Mouse (Mus musculus): ENCODE measurements around the gene Pigx. TPM values are rescaled to one million over a fixed set of nuclear protein-coding genes. Genes with fewer than 3 reads are reported as not detected.
"Not testable (repeated sequence)": the region's sequence is repeated elsewhere in the genome, so short reads cannot be mapped to it uniquely, and the experiment has no call there.

Gene Pigx
- polyA plus RNA-seq, 1 experiment from 2014 or later = 140 TPM

DNA sequence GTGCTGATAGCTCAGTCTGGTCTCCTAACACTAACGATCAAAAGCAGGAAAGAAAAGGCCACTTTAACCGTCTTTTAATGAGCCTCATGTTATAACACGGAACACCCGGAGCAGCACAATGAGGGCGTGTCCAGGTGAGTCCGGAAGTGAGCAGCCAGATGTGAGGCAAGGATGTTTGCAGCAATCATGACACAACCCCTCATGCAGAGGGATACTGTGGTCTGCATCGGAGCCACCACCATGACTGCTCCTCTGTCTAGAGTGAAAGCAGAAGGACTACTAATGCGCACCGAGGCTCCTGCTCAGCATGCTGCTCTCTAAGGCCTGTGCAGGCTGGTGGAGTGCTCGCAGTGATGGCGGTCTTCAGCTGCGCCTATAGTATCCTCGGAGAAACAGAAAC lies 2.8 kb upstream of the Pigx start:
- no peak overlapping the region for H3K9ac ChIP-seq (ENCODE audit: low read depth, low read length)
- H3K27me3 ChIP-seq (ENCODE audit: insufficient read depth, low read length) = no peaks in the 10 kb centered on the region
- 92% methylated on average over 13 of the region's 13 CpGs for WGBS
- no peaks in the 10 kb centered on the region for H3K4me1 ChIP-seq (replicated peaks; ENCODE audit: insufficient read depth, low read length)
- no peak overlapping the region for H3K4me3 ChIP-seq (replicated peaks; ENCODE audit: low read depth, low read length)
- H3K9me3 ChIP-seq (replicated peaks; ENCODE audit: low read length) = no peaks in the 10 kb centered on the region
- H3K27ac ChIP-seq = no peak overlapping the region
- no peak overlapping the region for H3K4me2 ChIP-seq (ENCODE audit: low read length)
- TF ChIP-seq CTCF (IDR thresholded peaks at IDR 0.05; ENCODE audit: low read depth) = no peak
- H3K36me3 ChIP-seq (ENCODE audit: insufficient read depth, low read length) = peaks cover 22% of the 10 kb centered on the region
- DNase-seq (ENCODE audit: low spot score) = no peak
- ATAC-seq (replicated peaks; ENCODE audit: low FRiP score, low read depth) = no peak

DNA sequence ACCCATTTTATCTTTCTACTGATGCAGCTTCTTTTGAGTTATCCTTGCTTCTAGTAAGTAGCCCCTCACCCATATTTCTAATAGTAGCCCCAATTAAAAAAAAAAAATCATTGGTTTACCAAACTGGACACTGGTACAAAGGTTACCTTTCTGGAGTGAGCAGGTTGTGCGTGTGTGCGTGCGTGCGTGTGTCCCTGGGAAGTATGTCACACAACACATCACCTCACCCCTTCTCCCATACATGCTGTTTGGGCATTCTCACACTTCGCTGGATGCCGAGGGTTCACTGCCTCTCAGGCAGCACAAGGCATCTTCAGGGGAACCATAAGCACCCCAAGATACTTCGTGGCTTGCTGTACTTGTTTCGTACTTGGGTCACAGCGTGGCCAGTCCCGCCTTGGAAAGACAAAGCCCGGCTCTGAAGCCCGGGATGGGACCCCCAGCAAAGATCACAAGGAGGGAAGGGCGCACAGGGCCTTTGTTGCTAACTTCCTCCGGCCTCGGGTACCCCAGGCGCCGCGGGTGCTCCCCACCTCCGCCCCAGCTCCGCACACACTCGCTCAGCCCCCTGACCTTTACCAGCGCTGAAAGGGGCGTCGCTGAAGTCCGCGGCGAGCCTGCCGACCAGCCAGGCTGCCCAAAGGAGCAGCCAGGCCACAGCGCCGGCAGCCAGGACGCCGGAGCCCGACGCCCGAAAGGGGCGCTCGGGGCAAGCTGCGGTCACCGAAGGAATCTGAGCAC lies 473 bp downstream of the Pigx start:
- Histone ChIP-seq H3K4me1 (replicated peaks; ENCODE audit: insufficient read depth, low read length) (no peaks in the 10 kb centered on the region), H3K9me3 (replicated peaks; ENCODE audit: low read length) (no peaks in the 10 kb centered on the region), H3K27ac (peak overlapping the region; percentile 91), H3K27me3 (ENCODE audit: insufficient read depth, low read length) (no peaks in the 10 kb centered on the region), H3K36me3 (ENCODE audit: insufficient read depth, low read length) (peaks cover 11% of the 10 kb centered on the region; the same call in 1 of the 2 replicates), H3K9ac (ENCODE audit: low read depth, low read length) (peak overlapping the region; percentile 91), H3K4me2 (ENCODE audit: low read length) (peak overlapping the region; percentile 76), H3K4me3 (replicated peaks; ENCODE audit: low read depth, low read length) (peak overlapping the region; percentile 89)
- no peak for TF ChIP-seq CTCF (IDR thresholded peaks at IDR 0.05; ENCODE audit: low read depth)
- WGBS = under 1% methylated on average over 39 of the region's 39 CpGs
- ATAC-seq (replicated peaks; ENCODE audit: low FRiP score, low read depth) (peak; percentile 73), DNase-seq (ENCODE audit: low spot score) (no peak)

DNA sequence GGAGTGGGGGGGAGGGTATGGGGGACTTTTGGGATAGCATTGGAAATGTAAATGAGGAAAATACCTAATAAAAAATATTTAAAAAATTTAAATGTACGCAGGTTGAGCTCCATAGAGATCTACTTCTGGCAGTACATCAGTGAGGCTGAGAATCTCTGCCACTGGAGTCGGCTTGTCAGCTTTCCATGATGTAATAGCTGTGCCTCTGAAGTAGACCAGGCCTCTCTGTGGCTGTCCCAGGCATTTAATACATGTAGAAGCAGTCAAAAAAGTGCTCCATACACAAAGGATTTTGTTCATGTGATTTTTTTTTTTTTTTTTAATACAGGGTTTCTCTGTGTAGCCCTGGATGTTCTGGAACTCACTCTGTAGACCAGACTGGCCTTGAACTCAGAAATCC lies 1.8 kb downstream of the Pigx start:
- ATAC-seq (replicated peaks; ENCODE audit: low FRiP score, low read depth); DNase-seq (ENCODE audit: low spot score): not testable (repeated sequence)
- 96% methylated on average over 2 of the region's 2 CpGs for WGBS

DNA sequence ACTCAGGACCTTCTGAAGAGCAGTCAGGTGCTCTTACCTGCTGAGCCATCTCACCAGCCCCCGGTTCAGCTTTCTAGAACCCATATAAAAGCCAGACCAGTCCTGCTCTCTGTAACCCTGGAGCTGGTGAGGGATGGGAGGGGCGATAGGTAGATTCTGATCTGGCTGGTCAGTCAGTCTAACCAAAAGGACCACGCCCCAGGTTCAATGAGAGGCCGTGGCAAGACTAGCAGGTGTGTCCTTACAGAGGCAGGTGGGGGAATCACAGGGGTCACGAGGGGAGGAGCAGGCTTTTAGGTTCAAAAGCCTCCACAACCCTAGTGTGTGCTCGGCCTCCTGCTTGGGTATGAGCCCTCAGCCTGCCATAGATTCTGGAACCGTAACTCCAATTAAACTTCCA lies 8.1 kb downstream of the Pigx start:
- no peak overlapping the region for H3K4me3 ChIP-seq (replicated peaks; ENCODE audit: low read depth, low read length)
- no peak overlapping the region for H3K9ac ChIP-seq (ENCODE audit: low read depth, low read length)
- peak overlapping the region; percentile 19; the same call in 1 of the 2 replicates for H3K27ac ChIP-seq
- H3K4me1 ChIP-seq (replicated peaks; ENCODE audit: insufficient read depth, low read length) = no peaks in the 10 kb centered on the region
- H3K9me3 ChIP-seq (replicated peaks; ENCODE audit: low read length) = no peaks in the 10 kb centered on the region
- H3K36me3 ChIP-seq (ENCODE audit: insufficient read depth, low read length) = peaks cover 16% of the 10 kb centered on the region
- ATAC-seq (replicated peaks; ENCODE audit: low FRiP score, low read depth) (no peak), DNase-seq (ENCODE audit: low spot score) (no peak)
- 94% methylated on average over 7 of the region's 7 CpGs for WGBS
- H3K27me3 ChIP-seq (ENCODE audit: insufficient read depth, low read length) = no peaks in the 10 kb centered on the region
- TF ChIP-seq CTCF (IDR thresholded peaks at IDR 0.05; ENCODE audit: low read depth) = no peak
- no peak overlapping the region for H3K4me2 ChIP-seq (ENCODE audit: low read length)

More for the DNA sequence above, 1.8 kb downstream of the Pigx start:
- H3K4me2 ChIP-seq (ENCODE audit: low read length); H3K4me1 ChIP-seq (replicated peaks; ENCODE audit: insufficient read depth, low read length); H3K9me3 ChIP-seq (replicated peaks; ENCODE audit: low read length); H3K4me3 ChIP-seq (replicated peaks; ENCODE audit: low read depth, low read length); H3K27ac ChIP-seq; H3K27me3 ChIP-seq (ENCODE audit: insufficient read depth, low read length); H3K36me3 ChIP-seq (ENCODE audit: insufficient read depth, low read length); H3K9ac ChIP-seq (ENCODE audit: low read depth, low read length): not testable (repeated sequence)

DNA sequence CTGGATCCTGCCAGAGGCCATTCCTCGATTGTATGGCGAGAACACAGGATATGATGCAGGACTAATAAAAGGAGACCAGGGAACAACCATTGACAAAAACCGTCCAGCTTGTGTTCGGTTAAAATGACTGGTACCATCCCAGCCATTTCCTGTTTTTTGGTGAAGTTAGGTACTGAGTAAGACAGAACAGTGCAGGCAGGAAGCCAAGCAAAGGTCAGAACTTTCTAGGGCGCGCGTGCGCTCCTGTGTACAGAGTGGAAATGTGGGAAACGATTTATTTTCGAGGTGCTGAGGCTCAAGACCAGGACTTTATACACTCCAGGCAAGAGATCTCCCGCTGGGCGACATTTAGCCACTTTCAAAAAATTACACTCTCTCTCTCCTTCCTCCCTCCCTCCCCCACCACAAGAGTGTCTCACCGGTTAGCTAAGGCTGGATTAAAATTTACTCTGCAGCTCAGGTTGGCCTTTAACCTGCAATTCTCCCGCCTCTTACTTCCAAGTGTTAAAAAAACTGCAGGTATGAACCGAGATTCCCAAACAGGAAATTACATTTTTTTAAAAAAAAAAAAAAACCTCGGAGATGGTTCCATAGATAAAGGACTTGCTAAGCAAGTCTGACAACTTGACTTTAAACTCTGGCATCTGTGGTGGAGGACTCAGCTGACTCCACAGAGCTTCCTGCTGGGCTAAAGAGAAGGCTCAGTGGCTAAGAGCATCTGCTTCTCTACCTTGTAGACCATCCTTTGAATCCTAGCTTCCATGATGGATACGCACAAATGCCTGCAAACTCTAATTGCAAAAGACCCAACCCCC lies 11.7 kb downstream of the Pigx start:
- H3K27ac ChIP-seq = peak overlapping the region; percentile 82
- ATAC-seq (replicated peaks; ENCODE audit: low FRiP score, low read depth) = no peak; the same call in 1 of the 2 replicates
- TF ChIP-seq CTCF (IDR thresholded peaks at IDR 0.05; ENCODE audit: low read depth) = no peak
- 56% methylated on average over 17 of the region's 17 CpGs for WGBS
- H3K9me3 ChIP-seq (replicated peaks; ENCODE audit: low read length) = no peaks in the 10 kb centered on the region
- peaks cover 34% of the 10 kb centered on the region for H3K36me3 ChIP-seq (ENCODE audit: insufficient read depth, low read length)
- H3K4me3 ChIP-seq (replicated peaks; ENCODE audit: low read depth, low read length) = no peak overlapping the region
- H3K4me2 ChIP-seq (ENCODE audit: low read length) = peak overlapping the region; percentile 32; the same call in 1 of the 2 replicates
- no peaks in the 10 kb centered on the region for H3K4me1 ChIP-seq (replicated peaks; ENCODE audit: insufficient read depth, low read length)
- H3K27me3 ChIP-seq (ENCODE audit: insufficient read depth, low read length) = no peaks in the 10 kb centered on the region
- H3K9ac ChIP-seq (ENCODE audit: low read depth, low read length) = no peak overlapping the region
- no peak for DNase-seq (ENCODE audit: low spot score)

DNA sequence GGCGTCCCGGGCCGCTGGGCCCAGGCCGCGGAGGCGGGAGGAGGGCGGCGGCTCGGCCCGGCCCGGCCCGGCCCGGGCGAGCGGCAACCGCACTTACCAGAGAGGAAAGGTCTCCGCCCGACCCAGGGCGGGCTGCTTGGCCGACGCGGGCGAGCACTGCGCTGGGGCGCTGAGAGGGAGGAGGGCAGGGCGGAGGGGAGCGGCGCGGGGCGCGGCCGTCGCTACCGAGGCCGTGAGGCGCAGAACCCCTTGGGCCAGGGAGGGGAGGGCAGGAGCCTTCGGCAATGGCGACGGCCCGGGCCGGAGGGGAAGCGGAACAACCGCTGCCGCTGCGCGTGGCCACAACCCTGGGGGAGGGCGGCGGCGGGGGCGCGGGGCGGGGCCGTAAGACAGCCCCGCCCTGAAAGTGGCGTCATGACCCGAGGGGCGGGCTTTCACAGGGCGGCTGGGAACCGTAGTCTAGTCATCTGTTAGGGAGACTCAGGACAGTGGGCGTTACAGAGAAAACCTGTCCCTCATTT lies 20.5 kb downstream of the Pigx start, which contains the start of gene Pak2:
Gene Pak2, minus strand, starts transcription at position 352 of the 521 bp plus-strand sequence.
- Histone ChIP-seq H3K4me2 (ENCODE audit: low read length) (peak within 1 kb of the TSS; percentile 51), H3K9ac (ENCODE audit: low read depth, low read length) (peak within 1 kb of the TSS; percentile 98), H3K27ac (peak within 1 kb of the TSS; percentile 97), H3K27me3 (ENCODE audit: insufficient read depth, low read length) (no peaks in the 10 kb centered on the region), H3K9me3 (replicated peaks; ENCODE audit: low read length) (no peaks in the 10 kb centered on the region), H3K36me3 (ENCODE audit: insufficient read depth, low read length) (no peaks in the 10 kb centered on the region), H3K4me1 (replicated peaks; ENCODE audit: insufficient read depth, low read length) (peaks cover 13% of the 10 kb centered on the region), H3K4me3 (replicated peaks; ENCODE audit: low read depth, low read length) (peak within 1 kb of the TSS; percentile 96)
- DNase-seq (ENCODE audit: low spot score) (peak; percentile 91), ATAC-seq (replicated peaks; ENCODE audit: low FRiP score, low read depth) (peak; percentile 97)
- WGBS = 1% methylated on average over 42 of the region's 60 CpGs
- no peak for TF ChIP-seq CTCF (IDR thresholded peaks at IDR 0.05; ENCODE audit: low read depth)

Data from kidney, postnatal 0 days (tissue).